Mouse (Mus musculus) heart, embryonic 11.5 days (tissue): ENCODE data around the gene Itgb8. TPM values are rescaled to one million over a fixed set of nuclear protein-coding genes. Genes with fewer than 3 reads are reported as not detected.

Experiments used
- ATAC-seq: fragments of 200-750 bp; cut with Nextera tagmentation; replicated peaks from 2 replicates; pipeline ENCODE4 v1.8.0; 2017; ENCODE audit warnings: moderate library complexity; ENCODE audit not compliant: insufficient number of reproducible peaks, low FRiP score, low TSS enrichment
- H3K27ac ChIP-seq: fragments of 300-500 bp; sonication (generic); 2 replicates; pipeline ENCODE4 v1.5.1; 2014; ENCODE audit warnings: mild to moderate bottlenecking, low read depth, low read length
- H3K27me3 ChIP-seq: fragments of 300-500 bp; sonication (generic); 2 replicates; pipeline ENCODE4 v1.6.1; 2014; ENCODE audit warnings: mild to moderate bottlenecking, low read length, mixed read lengths; ENCODE audit not compliant: control insufficient read depth, insufficient read depth
- H3K36me3 ChIP-seq: fragments of 300-500 bp; sonication (generic); 2 replicates; pipeline ENCODE4 v1.6.1; 2014; ENCODE audit warnings: mild to moderate bottlenecking, low read length, moderate library complexity, mixed read lengths; ENCODE audit not compliant: control insufficient read depth, insufficient read depth
- H3K4me1 ChIP-seq: fragments of 300-500 bp; sonication (generic); 2 replicates; pipeline ENCODE4 v1.6.1; 2014; ENCODE audit warnings: low read length; ENCODE audit not compliant: control insufficient read depth, insufficient read depth
- H3K4me2 ChIP-seq: fragments of 300-500 bp; sonication (generic); 2 replicates; pipeline ENCODE4 v1.6.1; 2014; ENCODE audit warnings: mild to moderate bottlenecking, moderate library complexity
- H3K4me3 ChIP-seq: fragments of 300-500 bp; sonication (generic); 2 replicates; pipeline ENCODE4 v1.5.1; 2014; ENCODE audit warnings: low read depth, low read length
- H3K9ac ChIP-seq: fragments of 300-500 bp; sonication (generic); 2 replicates; pipeline ENCODE4 v1.6.1; 2014; ENCODE audit warnings: mild to moderate bottlenecking, low read depth, low read length, moderate library complexity
- H3K9me3 ChIP-seq: fragments of 300-500 bp; sonication (generic); replicated peaks from 2 replicates; pipeline ENCODE4 v1.6.1; 2016; ENCODE audit warnings: low read length; ENCODE audit not compliant: control insufficient read depth
- WGBS: fragments of 180-500 bp; shearing (Covaris S2); extraction: QIAGEN DNeasy Blood & Tissue Kit; methylation state at CpG from one replicate; pipeline ENCODE4 v1.1.7; 2014; ENCODE audit not compliant: insufficient replicate concordance; 5-methylcytosine and 5-hydroxymethylcytosine counted together
- polyA plus RNA-seq: library from polyadenylated mRNA; unstranded; fragments of >200 nt; fragmentation: Nextera tagmentation; extraction: Ambion mirVana; gene quantifications from 2 replicates; pipeline ENCODE4 v1.2.1, GENCODE M21; 2014

The Itgb8 gene
- polyA plus RNA-seq, result 6.5 and 6.7 TPM in 2 replicates

GRCm38 (mm10) chr12:119238696-119239415, at the start of gene Itgb8:
Gene Itgb8, minus strand, starts transcription at chr12:119238802.
- WGBS, result 1% methylated on average over 29 of the region's 29 CpGs

GRCm38 (mm10) chr12:119276282-119276681, 37.7 kb upstream of the Itgb8 start:
- Histone ChIP-seq H3K9ac (no peak overlapping the region), H3K9me3 (no peaks in the 10 kb centered on the region), H3K27ac (no peak overlapping the region), H3K27me3 (no peaks in the 10 kb centered on the region), H3K4me2 (no peak overlapping the region), H3K36me3 (no peaks in the 10 kb centered on the region), H3K4me3 (no peak overlapping the region), H3K4me1 (no peaks in the 10 kb centered on the region)
- ATAC-seq, result no peak
- 76% methylated on average over 1 of the region's 1 CpGs for whole genome bisulfite sequencing

More at GRCm38 (mm10) chr12:119238696-119239415, at the start of gene Itgb8:
- Histone ChIP-seq H3K36me3 (no peaks in the 10 kb centered on the region), H3K4me2 (peak within 1 kb of the TSS; percentile 91), H3K27ac (peak within 1 kb of the TSS; percentile 91), H3K27me3 (no peaks in the 10 kb centered on the region; the same call in 1 of the 2 replicates), H3K4me1 (peaks cover 5% of the 10 kb centered on the region; the same call in 1 of the 2 replicates), H3K4me3 (peak within 1 kb of the TSS; percentile 71), H3K9ac (peak within 1 kb of the TSS; percentile 83), H3K9me3 (no peaks in the 10 kb centered on the region)
- ATAC-seq, result peak; percentile 88

- Histone ChIP-seq H3K4me1 (no peaks in the 10 kb centered on the region), H3K4me3 (no peak overlapping the region), H3K27ac (no peak overlapping the region), H3K4me2 (no peak overlapping the region), H3K9ac (no peak overlapping the region), H3K27me3 (no peaks in the 10 kb centered on the region), H3K9me3 (no peaks in the 10 kb centered on the region), H3K36me3 (no peaks in the 10 kb centered on the region)
- WGBS, result 4% methylated on average over 1 of the region's 1 CpGs
- no peak for ATAC-seq
Measured at GRCm38 (mm10) chr12:119273605-119274004, 35.0 kb upstream of the Itgb8 start.

- H3K27me3 ChIP-seq, result no peaks in the 10 kb centered on the region
- no peak overlapping the region for H3K4me3 ChIP-seq
- no peak overlapping the region for H3K9ac ChIP-seq
- H3K4me2 ChIP-seq, result no peak overlapping the region
- no peaks in the 10 kb centered on the region for H3K36me3 ChIP-seq
- 68% methylated on average over 1 of the region's 1 CpGs for WGBS
- no peaks in the 10 kb centered on the region for H3K9me3 ChIP-seq
- no peaks in the 10 kb centered on the region for H3K4me1 ChIP-seq
- no peak for ATAC-seq
- H3K27ac ChIP-seq, result no peak overlapping the region
Measured at GRCm38 (mm10) chr12:119271964-119272363, 33.4 kb upstream of the Itgb8 start.

GRCm38 (mm10) chr12:119270036-119270435, 31.4 kb upstream of the Itgb8 start:
- H3K9me3 ChIP-seq, result no peaks in the 10 kb centered on the region
- H3K4me3 ChIP-seq, result no peak overlapping the region
- H3K4me1 ChIP-seq, result no peaks in the 10 kb centered on the region
- H3K27ac ChIP-seq, result no peak overlapping the region
- no peaks in the 10 kb centered on the region for H3K36me3 ChIP-seq
- H3K9ac ChIP-seq, result no peak overlapping the region
- WGBS, result 75% methylated on average over 2 of the region's 2 CpGs
- no peaks in the 10 kb centered on the region for H3K27me3 ChIP-seq
- ATAC-seq, result no peak
- H3K4me2 ChIP-seq, result no peak overlapping the region

- H3K9ac ChIP-seq, result no peak overlapping the region
- 76% methylated on average over 1 of the region's 1 CpGs for WGBS
- ATAC-seq, result no peak
Measured at GRCm38 (mm10) chr12:119268723-119269122, 30.1 kb upstream of the Itgb8 start.

GRCm38 (mm10) chr12:119264506-119264905, 25.9 kb upstream of the Itgb8 start:
- Histone ChIP-seq H3K36me3 (no peaks in the 10 kb centered on the region), H3K27me3 (no peaks in the 10 kb centered on the region), H3K9ac (no peak overlapping the region), H3K27ac (no peak overlapping the region), H3K9me3 (no peaks in the 10 kb centered on the region), H3K4me3 (no peak overlapping the region), H3K4me2 (no peak overlapping the region), H3K4me1 (no peaks in the 10 kb centered on the region)
- WGBS, result 83% methylated on average over 3 of the region's 3 CpGs
- no peak for ATAC-seq

More at GRCm38 (mm10) chr12:119268723-119269122, 30.1 kb upstream of the Itgb8 start:
- no peaks in the 10 kb centered on the region for H3K36me3 ChIP-seq
- no peak overlapping the region for H3K27ac ChIP-seq
- no peaks in the 10 kb centered on the region for H3K27me3 ChIP-seq
- no peaks in the 10 kb centered on the region for H3K4me1 ChIP-seq
- no peak overlapping the region for H3K4me2 ChIP-seq
- no peaks in the 10 kb centered on the region for H3K9me3 ChIP-seq
- H3K4me3 ChIP-seq, result no peak overlapping the region

- no peaks in the 10 kb centered on the region for H3K27me3 ChIP-seq
- no peak overlapping the region for H3K9ac ChIP-seq
- H3K4me3 ChIP-seq, result no peak overlapping the region
- WGBS, result 29% methylated on average over 1 of the region's 1 CpGs
- H3K9me3 ChIP-seq, result no peaks in the 10 kb centered on the region
- ATAC-seq, result no peak
- H3K36me3 ChIP-seq, result no peaks in the 10 kb centered on the region
- no peak overlapping the region for H3K27ac ChIP-seq
- H3K4me2 ChIP-seq, result no peak overlapping the region
- no peaks in the 10 kb centered on the region for H3K4me1 ChIP-seq
Measured at GRCm38 (mm10) chr12:119248581-119248980, 10.0 kb upstream of the Itgb8 start.

- Histone ChIP-seq H3K9me3 (no peaks in the 10 kb centered on the region), H3K27me3 (no peaks in the 10 kb centered on the region; the same call in 1 of the 2 replicates), H3K4me3 (no peak overlapping the region), H3K9ac (no peak overlapping the region), H3K4me1 (peaks cover 5% of the 10 kb centered on the region; the same call in 1 of the 2 replicates), H3K27ac (no peak overlapping the region), H3K36me3 (no peaks in the 10 kb centered on the region), H3K4me2 (no peak overlapping the region)
- no peak for ATAC-seq
- 72% methylated on average over 1 of the region's 1 CpGs for WGBS
Measured at GRCm38 (mm10) chr12:119241071-119241470, 2.5 kb upstream of the Itgb8 start.
